Mouse (Mus musculus): ENCODE data around the gene Ascc1. TPM values are rescaled to one million over a fixed set of nuclear protein-coding genes. Genes with fewer than 3 reads are reported as not detected.

The Ascc1 gene
- polyA plus RNA-seq, 1 experiment from 2014 or later = 16.0 TPM

DNA sequence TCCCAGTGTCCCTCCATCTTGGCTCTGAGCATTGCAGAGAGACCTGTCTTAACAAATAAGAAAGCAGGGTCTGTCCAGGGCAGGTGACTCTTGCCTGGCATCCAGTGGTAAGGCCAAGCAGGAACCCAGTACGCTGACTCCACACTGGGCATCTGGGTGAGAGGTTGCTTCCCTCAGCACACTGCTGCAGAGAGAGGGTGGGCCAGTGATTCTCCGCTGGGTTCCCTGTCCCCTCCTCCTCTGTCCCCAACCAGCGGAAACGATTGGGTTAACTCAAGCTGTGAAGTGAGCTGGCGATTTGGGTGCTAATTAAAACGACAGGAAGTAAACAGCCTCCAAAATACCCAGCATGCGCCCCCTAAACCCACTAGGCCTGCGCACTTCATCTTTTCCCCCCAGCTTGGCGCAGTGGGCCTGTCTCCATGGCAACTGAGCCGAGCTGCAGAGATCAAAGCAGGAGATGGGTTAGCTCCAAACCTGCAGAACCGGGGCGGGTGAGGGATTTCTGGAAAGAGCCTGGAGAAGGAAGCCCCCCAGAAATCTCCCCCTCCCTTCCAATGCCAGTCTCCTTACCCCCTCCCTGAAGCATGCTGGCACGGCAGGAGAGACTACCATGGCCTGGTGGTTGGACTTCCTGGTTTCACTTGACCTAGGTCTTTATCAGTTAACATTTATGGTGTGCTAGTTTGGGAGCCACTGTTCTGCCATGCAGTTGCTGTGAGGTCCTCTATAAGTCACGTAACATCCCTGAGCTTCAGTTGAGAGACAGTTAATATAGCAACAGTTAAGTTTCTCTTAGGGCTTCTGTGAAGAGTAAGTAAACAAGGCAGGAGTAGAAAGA lies 113.0 kb downstream of the Ascc1 start:
- no peak overlapping the region for H3K4me2 ChIP-seq (ENCODE audit: low read depth, low read length)
- H3K36me3 ChIP-seq (ENCODE audit: control insufficient read depth, insufficient read depth) = no peaks in the 10 kb centered on the region
- 11% methylated on average over 14 of the region's 14 CpGs for WGBS (ENCODE audit: insufficient replicate concordance)
- no peak overlapping the region for H3K4me3 ChIP-seq (ENCODE audit: low read depth, low read length)
- H3K27ac ChIP-seq (ENCODE audit: low read length) = no peak overlapping the region
- H3K4me1 ChIP-seq (ENCODE audit: control insufficient read depth, low read depth, low read length) = no peaks in the 10 kb centered on the region
- H3K9ac ChIP-seq (ENCODE audit: low read depth, low read length) = no peak overlapping the region
- ATAC-seq (ENCODE audit: low read depth) = no peak
- peaks cover 6% of the 10 kb centered on the region for H3K27me3 ChIP-seq (ENCODE audit: control insufficient read depth, insufficient read depth, low read depth, low read length)
- no peaks in the 10 kb centered on the region for H3K9me3 ChIP-seq (replicated peaks; ENCODE audit: control insufficient read depth, low read length)

DNA sequence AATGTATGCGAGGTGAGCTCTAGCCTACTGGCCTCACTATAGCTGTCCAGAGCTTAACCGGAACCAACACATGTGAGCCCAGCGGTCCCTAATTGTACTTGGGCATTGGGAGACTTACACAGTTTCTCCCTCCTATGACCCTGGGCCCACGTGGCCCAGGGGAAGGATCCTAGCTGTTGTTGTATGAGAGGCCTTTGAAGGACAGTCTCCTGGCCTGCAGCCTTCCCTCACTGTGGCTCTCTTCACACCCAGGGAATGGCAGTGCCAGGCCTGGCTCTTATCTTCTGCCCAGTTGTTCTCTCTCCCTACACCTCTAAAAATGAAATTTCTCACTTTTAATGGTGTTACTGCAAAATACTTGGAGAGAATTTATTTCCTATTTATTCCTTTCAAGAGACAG lies 114.4 kb downstream of the Ascc1 start:
- no peak for ATAC-seq (ENCODE audit: low read depth)
- H3K4me1 ChIP-seq (ENCODE audit: control insufficient read depth, low read depth, low read length) = no peaks in the 10 kb centered on the region
- no peak overlapping the region for H3K27ac ChIP-seq (ENCODE audit: low read length)
- WGBS (ENCODE audit: insufficient replicate concordance) = 51% methylated on average over 4 of the region's 4 CpGs
- no peaks in the 10 kb centered on the region for H3K9me3 ChIP-seq (replicated peaks; ENCODE audit: control insufficient read depth, low read length)
- no peak overlapping the region for H3K9ac ChIP-seq (ENCODE audit: low read depth, low read length)
- no peaks in the 10 kb centered on the region for H3K36me3 ChIP-seq (ENCODE audit: control insufficient read depth, insufficient read depth)
- H3K4me3 ChIP-seq (ENCODE audit: low read depth, low read length) = no peak overlapping the region
- H3K27me3 ChIP-seq (ENCODE audit: control insufficient read depth, insufficient read depth, low read depth, low read length) = peaks cover 2% of the 10 kb centered on the region; the same call in 1 of the 2 replicates
- no peak overlapping the region for H3K4me2 ChIP-seq (ENCODE audit: low read depth, low read length)

DNA sequence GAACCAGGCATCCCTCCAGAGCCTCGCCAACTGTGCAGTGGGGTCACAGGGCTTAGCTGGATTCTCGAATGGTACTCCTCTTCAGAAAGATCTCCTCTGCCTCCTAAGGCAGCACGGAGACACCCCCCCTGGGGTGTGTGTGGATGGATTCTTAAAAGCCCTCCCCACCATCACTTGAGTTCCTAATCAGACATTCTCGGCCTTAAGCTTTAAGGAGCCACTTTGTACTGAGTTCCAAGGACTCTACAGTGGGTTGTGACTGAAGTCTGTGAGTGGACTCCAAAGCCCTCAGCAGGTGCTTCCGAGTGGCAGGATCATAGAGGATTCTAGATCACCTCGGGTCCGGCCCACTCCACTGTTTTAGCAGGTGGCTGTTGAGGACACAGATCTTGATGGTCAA lies 115.9 kb downstream of the Ascc1 start:
- H3K27ac ChIP-seq (ENCODE audit: low read length) = no peak overlapping the region
- WGBS (ENCODE audit: insufficient replicate concordance) = 57% methylated on average over 7 of the region's 7 CpGs
- H3K9me3 ChIP-seq (replicated peaks; ENCODE audit: control insufficient read depth, low read length) = no peaks in the 10 kb centered on the region
- peaks cover 2% of the 10 kb centered on the region; the same call in 1 of the 2 replicates for H3K27me3 ChIP-seq (ENCODE audit: control insufficient read depth, insufficient read depth, low read depth, low read length)
- H3K4me1 ChIP-seq (ENCODE audit: control insufficient read depth, low read depth, low read length) = no peaks in the 10 kb centered on the region
- H3K9ac ChIP-seq (ENCODE audit: low read depth, low read length) = no peak overlapping the region
- no peak overlapping the region for H3K4me2 ChIP-seq (ENCODE audit: low read depth, low read length)
- no peaks in the 10 kb centered on the region for H3K36me3 ChIP-seq (ENCODE audit: control insufficient read depth, insufficient read depth)
- no peak for ATAC-seq (ENCODE audit: low read depth)
- H3K4me3 ChIP-seq (ENCODE audit: low read depth, low read length) = no peak overlapping the region

- 56% methylated on average over 4 of the region's 4 CpGs for WGBS (ENCODE audit: insufficient replicate concordance)
- ATAC-seq (ENCODE audit: low read depth) = no peak
Observed at GRCm38 (mm10) chr10:60120630-60121029, 118.0 kb downstream of the Ascc1 start.

GRCm38 (mm10) chr10:60124078-60124477 lies 121.5 kb downstream of the Ascc1 start:
- Histone ChIP-seq H3K4me3 (ENCODE audit: low read depth, low read length) (no peak overlapping the region), H3K36me3 (ENCODE audit: control insufficient read depth, insufficient read depth) (no peaks in the 10 kb centered on the region), H3K9ac (ENCODE audit: low read depth, low read length) (no peak overlapping the region), H3K27me3 (ENCODE audit: control insufficient read depth, insufficient read depth, low read depth, low read length) (no peaks in the 10 kb centered on the region), H3K9me3 (replicated peaks; ENCODE audit: control insufficient read depth, low read length) (no peaks in the 10 kb centered on the region), H3K4me1 (ENCODE audit: control insufficient read depth, low read depth, low read length) (no peaks in the 10 kb centered on the region; the same call in 1 of the 2 replicates), H3K4me2 (ENCODE audit: low read depth, low read length) (no peak overlapping the region), H3K27ac (ENCODE audit: low read length) (no peak overlapping the region)
- 54% methylated on average over 6 of the region's 6 CpGs for WGBS (ENCODE audit: insufficient replicate concordance)
- no peak for ATAC-seq (ENCODE audit: low read depth)

More at GRCm38 (mm10) chr10:60120630-60121029, 118.0 kb downstream of the Ascc1 start:
- Histone ChIP-seq H3K9ac (ENCODE audit: low read depth, low read length) (no peak overlapping the region), H3K4me3 (ENCODE audit: low read depth, low read length) (no peak overlapping the region), H3K4me1 (ENCODE audit: control insufficient read depth, low read depth, low read length) (no peaks in the 10 kb centered on the region; the same call in 1 of the 2 replicates), H3K4me2 (ENCODE audit: low read depth, low read length) (no peak overlapping the region), H3K9me3 (replicated peaks; ENCODE audit: control insufficient read depth, low read length) (no peaks in the 10 kb centered on the region), H3K27me3 (ENCODE audit: control insufficient read depth, insufficient read depth, low read depth, low read length) (peaks cover 2% of the 10 kb centered on the region; the same call in 1 of the 2 replicates), H3K36me3 (ENCODE audit: control insufficient read depth, insufficient read depth) (no peaks in the 10 kb centered on the region), H3K27ac (ENCODE audit: low read length) (no peak overlapping the region)

GRCm38 (mm10) chr10:60125529-60126327 lies 123.1 kb downstream of the Ascc1 start:
- Histone ChIP-seq H3K27ac (ENCODE audit: low read length) (no peak overlapping the region), H3K4me1 (ENCODE audit: control insufficient read depth, low read depth, low read length) (no peaks in the 10 kb centered on the region; the same call in 1 of the 2 replicates), H3K27me3 (ENCODE audit: control insufficient read depth, insufficient read depth, low read depth, low read length) (no peaks in the 10 kb centered on the region), H3K36me3 (ENCODE audit: control insufficient read depth, insufficient read depth) (no peaks in the 10 kb centered on the region), H3K4me3 (ENCODE audit: low read depth, low read length) (0 out of 2 replicates have a peak overlapping the region, but pooled peaks have one; percentile 1), H3K9me3 (replicated peaks; ENCODE audit: control insufficient read depth, low read length) (no peaks in the 10 kb centered on the region), H3K9ac (ENCODE audit: low read depth, low read length) (no peak overlapping the region), H3K4me2 (ENCODE audit: low read depth, low read length) (peak overlapping the region; percentile 15; the same call in 1 of the 2 replicates)
- ATAC-seq (ENCODE audit: low read depth) = no peak
- 27% methylated on average over 19 of the region's 22 CpGs for whole genome bisulfite sequencing (ENCODE audit: insufficient replicate concordance)

DNA sequence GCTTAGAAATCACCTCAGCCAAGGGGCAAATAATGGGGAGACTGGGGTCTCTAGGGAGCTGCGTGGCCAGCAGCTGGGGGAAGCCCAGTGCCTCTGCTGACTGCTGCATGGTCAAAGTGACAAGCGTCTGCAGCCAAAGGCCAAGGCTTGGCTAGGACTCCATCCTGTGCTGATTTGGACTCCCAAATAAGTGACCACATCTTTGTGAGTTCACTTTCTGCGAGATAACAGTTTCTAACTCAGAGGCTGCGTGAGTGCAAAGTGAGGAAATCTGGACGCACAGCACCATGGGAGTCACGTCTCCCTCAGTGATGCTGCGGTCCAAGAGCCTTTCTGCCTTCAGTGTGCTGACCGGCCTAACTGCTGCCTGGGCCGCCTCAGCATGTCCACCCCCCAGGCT lies 125.7 kb downstream of the Ascc1 start:
- Histone ChIP-seq H3K4me3 (ENCODE audit: low read depth, low read length) (no peak overlapping the region), H3K9me3 (replicated peaks; ENCODE audit: control insufficient read depth, low read length) (no peaks in the 10 kb centered on the region), H3K9ac (ENCODE audit: low read depth, low read length) (no peak overlapping the region), H3K36me3 (ENCODE audit: control insufficient read depth, insufficient read depth) (no peaks in the 10 kb centered on the region), H3K4me2 (ENCODE audit: low read depth, low read length) (no peak overlapping the region), H3K27me3 (ENCODE audit: control insufficient read depth, insufficient read depth, low read depth, low read length) (no peaks in the 10 kb centered on the region), H3K27ac (ENCODE audit: low read length) (no peak overlapping the region), H3K4me1 (ENCODE audit: control insufficient read depth, low read depth, low read length) (no peaks in the 10 kb centered on the region; the same call in 1 of the 2 replicates)
- ATAC-seq (ENCODE audit: low read depth) = no peak
- 57% methylated on average over 9 of the region's 9 CpGs for WGBS (ENCODE audit: insufficient replicate concordance)

DNA sequence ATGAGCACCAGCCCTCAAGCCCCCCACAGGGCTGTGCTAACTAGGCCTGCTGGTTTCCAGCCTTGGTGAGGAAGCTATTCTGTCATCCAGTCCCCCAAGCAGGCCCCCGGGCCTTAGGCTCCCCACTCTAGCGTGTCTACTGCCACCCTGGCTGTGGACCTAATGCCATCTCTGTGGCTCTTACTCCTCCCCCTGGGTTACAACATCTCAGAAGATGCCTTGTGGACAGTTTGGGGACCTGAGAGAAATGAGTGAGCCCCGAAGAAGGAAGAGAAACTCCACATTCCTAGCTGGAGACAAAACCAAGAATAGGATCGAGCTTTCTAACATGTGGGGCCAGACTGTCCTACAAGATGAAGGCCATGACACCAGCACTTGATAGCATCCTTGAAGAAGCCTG lies 127.9 kb downstream of the Ascc1 start:
- Histone ChIP-seq H3K4me3 (ENCODE audit: low read depth, low read length) (no peak overlapping the region), H3K4me2 (ENCODE audit: low read depth, low read length) (no peak overlapping the region), H3K27me3 (ENCODE audit: control insufficient read depth, insufficient read depth, low read depth, low read length) (no peaks in the 10 kb centered on the region), H3K27ac (ENCODE audit: low read length) (no peak overlapping the region), H3K9me3 (replicated peaks; ENCODE audit: control insufficient read depth, low read length) (no peaks in the 10 kb centered on the region), H3K36me3 (ENCODE audit: control insufficient read depth, insufficient read depth) (no peaks in the 10 kb centered on the region), H3K9ac (ENCODE audit: low read depth, low read length) (no peak overlapping the region), H3K4me1 (ENCODE audit: control insufficient read depth, low read depth, low read length) (no peaks in the 10 kb centered on the region; the same call in 1 of the 2 replicates)
- ATAC-seq (ENCODE audit: low read depth) = no peak
- 51% methylated on average over 4 of the region's 4 CpGs for WGBS (ENCODE audit: insufficient replicate concordance)
